8 mouse cellular contexts compared by ENCODE assay signal in the genomic region with DNA sequence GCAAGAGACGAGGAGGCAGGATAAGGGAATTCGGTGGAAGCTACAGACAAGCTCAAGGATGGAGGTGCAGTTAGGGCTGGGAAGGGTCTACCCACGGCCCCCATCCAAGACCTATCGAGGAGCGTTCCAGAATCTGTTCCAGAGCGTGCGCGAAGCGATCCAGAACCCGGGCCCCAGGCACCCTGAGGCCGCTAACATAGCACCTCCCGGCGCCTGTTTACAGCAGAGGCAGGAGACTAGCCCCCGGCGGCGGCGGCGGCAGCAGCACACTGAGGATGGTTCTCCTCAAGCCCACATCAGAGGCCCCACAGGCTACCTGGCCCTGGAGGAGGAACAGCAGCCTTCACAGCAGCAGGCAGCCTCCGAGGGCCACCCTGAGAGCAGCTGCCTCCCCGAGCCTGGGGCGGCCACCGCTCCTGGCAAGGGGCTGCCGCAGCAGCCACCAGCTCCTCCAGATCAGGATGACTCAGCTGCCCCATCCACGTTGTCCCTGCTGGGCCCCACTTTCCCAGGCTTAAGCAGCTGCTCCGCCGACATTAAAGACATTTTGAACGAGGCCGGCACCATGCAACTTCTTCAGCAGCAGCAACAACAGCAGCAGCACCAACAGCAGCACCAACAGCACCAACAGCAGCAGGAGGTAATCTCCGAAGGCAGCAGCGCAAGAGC. TPM values are rescaled to one million over a fixed set of nuclear protein-coding genes. Genes with fewer than 3 reads are reported as not detected.
A peak's percentile ranks its signal among the peaks of the same experiment; 100 is the strongest.
DNase-seq lines count a peak whose midpoint lies in the region; ATAC-seq lines count a peak whose summit lies in the region.
"Had no signal": no experiment of that assay in that cellular context is flagged by ENCODE, and none has a peak within 500 bp of the region (broad histone marks: within the 10 kb centered on the region; RNA-seq: fewer than 3 reads in every experiment).

No protein-coding gene starts in this region.

- H3K9me3 ChIP-seq in embryonic facial prominence, embryonic 10.5 days: no peaks in the 10 kb centered on the region
- H3K9me3 ChIP-seq in heart, embryonic 13.5 days: no peaks in the 10 kb centered on the region; the same call in 1 of the 2 replicates
- H3K9me3 ChIP-seq in kidney, embryonic 14.5 days (ENCODE audit: control insufficient read depth, low read length): no peaks in the 10 kb centered on the region
- H3K9me3 ChIP-seq in midbrain, embryonic 10.5 days (replicated peaks): no peaks in the 10 kb centered on the region
- H3K9me3 ChIP-seq in stomach, embryonic 15.5 days: no peaks in the 10 kb centered on the region

- no peak overlapping the region for H3K27ac ChIP-seq in embryonic facial prominence, embryonic 10.5 days (replicated peaks)
- H3K27ac ChIP-seq in heart, embryonic 13.5 days (replicated peaks): no peak overlapping the region
- no peak overlapping the region for H3K27ac ChIP-seq in kidney, embryonic 14.5 days (ENCODE audit: low read depth, low read length)
- no peak overlapping the region; the same call in 1 of the 2 replicates for H3K27ac ChIP-seq in midbrain, embryonic 10.5 days (replicated peaks)
- H3K27ac ChIP-seq in stomach, embryonic 15.5 days: no peak overlapping the region
- H3K27ac ChIP-seq: macrophage had no signal

- ATAC-seq in heart, embryonic 13.5 days (ENCODE audit: extremely low read depth, insufficient number of reproducible peaks, low FRiP score, low TSS enrichment): no peak
- ATAC-seq in kidney, embryonic 14.5 days (ENCODE audit: low FRiP score, low TSS enrichment): peak; percentile 39; the same call in 1 of the 2 replicates
- no peak for ATAC-seq in stomach, embryonic 15.5 days (ENCODE audit: insufficient read depth, low FRiP score, low read depth)

- H3K4me1 ChIP-seq in embryonic facial prominence, embryonic 10.5 days: peaks cover 15% of the 10 kb centered on the region
- 0 out of 2 replicates have a peak, but pooled peaks cover 7% of the 10 kb centered on the region for H3K4me1 ChIP-seq in heart, embryonic 13.5 days
- no peaks in the 10 kb centered on the region for H3K4me1 ChIP-seq in kidney, embryonic 14.5 days (ENCODE audit: control insufficient read depth, insufficient read depth, low read length)
- H3K4me1 ChIP-seq in midbrain, embryonic 10.5 days: peaks cover 23% of the 10 kb centered on the region
- H3K4me1 ChIP-seq in stomach, embryonic 15.5 days: no peaks in the 10 kb centered on the region

- DNase-seq in CD4-positive helper T cell, adult 2 months (ENCODE audit: low read depth, low spot score): peak; percentile 36
- peak; percentile 9 to 35 for DNase-seq in CD8-positive naive resting alpha-beta T cell, adult 2 months (ENCODE audit: low read depth in 2 of 2, low spot score in 2 of 2)
- DNase-seq in embryonic facial prominence, embryonic 10.5 days (ENCODE audit: low spot score): peak; percentile 46
- DNase-seq in midbrain, embryonic 10.5 days (ENCODE audit: low spot score): peak; percentile 42

- no peak overlapping the region; the same call in 1 of the 2 replicates for H3K9ac ChIP-seq in heart, embryonic 13.5 days
- H3K9ac ChIP-seq in kidney, embryonic 14.5 days (ENCODE audit: low read depth, low read length): peak overlapping the region; percentile 18; the same call in 1 of the 2 replicates
- no peak overlapping the region for H3K9ac ChIP-seq in stomach, embryonic 15.5 days

- 22% methylated on average over 30 of the region's 30 CpGs for WGBS in embryonic facial prominence, embryonic 10.5 days
- 6% methylated on average over 29 of the region's 30 CpGs for WGBS in heart, embryonic 13.5 days
- WGBS in kidney, embryonic 14.5 days: 26% methylated on average over 23 of the region's 30 CpGs
- WGBS in midbrain, embryonic 10.5 days: 22% methylated on average over 30 of the region's 30 CpGs
- 25% methylated on average over 30 of the region's 30 CpGs for WGBS in stomach, embryonic 15.5 days

- H3K27me3 ChIP-seq in embryonic facial prominence, embryonic 10.5 days (replicated peaks; ENCODE audit: low read depth, poor library complexity, severe bottlenecking): peaks cover 73% of the 10 kb centered on the region
- H3K27me3 ChIP-seq in heart, embryonic 13.5 days (replicated peaks): peaks cover 59% of the 10 kb centered on the region
- peaks cover 27% of the 10 kb centered on the region for H3K27me3 ChIP-seq in kidney, embryonic 14.5 days (ENCODE audit: control insufficient read depth, insufficient read depth, low read length)
- peaks cover 72% of the 10 kb centered on the region for H3K27me3 ChIP-seq in midbrain, embryonic 10.5 days (ENCODE audit: low read depth, poor library complexity, severe bottlenecking)
- peaks cover 25% of the 10 kb centered on the region for H3K27me3 ChIP-seq in stomach, embryonic 15.5 days (replicated peaks)

- H3K4me3 ChIP-seq in embryonic facial prominence, embryonic 10.5 days: peak overlapping the region; percentile 54
- H3K4me3 ChIP-seq in heart, embryonic 13.5 days: peak overlapping the region; percentile 48
- peak overlapping the region; percentile 39 for H3K4me3 ChIP-seq in kidney, embryonic 14.5 days (ENCODE audit: low read length)
- H3K4me3 ChIP-seq in midbrain, embryonic 10.5 days: peak overlapping the region; percentile 55
- H3K4me3 ChIP-seq in stomach, embryonic 15.5 days (replicated peaks): peak overlapping the region; percentile 30

- H3K4me2 ChIP-seq in heart, embryonic 13.5 days: peak overlapping the region; percentile 73
- H3K4me2 ChIP-seq in kidney, embryonic 14.5 days (replicated peaks; ENCODE audit: low read depth, low read length): peak overlapping the region; percentile 56
- peak overlapping the region; percentile 58 for H3K4me2 ChIP-seq in stomach, embryonic 15.5 days

- no peaks in the 10 kb centered on the region for H3K36me3 ChIP-seq in embryonic facial prominence, embryonic 10.5 days (replicated peaks)
- H3K36me3 ChIP-seq in heart, embryonic 13.5 days: no peaks in the 10 kb centered on the region
- H3K36me3 ChIP-seq in kidney, embryonic 14.5 days (ENCODE audit: control insufficient read depth, insufficient read depth, low read length): no peaks in the 10 kb centered on the region
- H3K36me3 ChIP-seq in midbrain, embryonic 10.5 days: no peaks in the 10 kb centered on the region
- no peaks in the 10 kb centered on the region for H3K36me3 ChIP-seq in stomach, embryonic 15.5 days

RNA-seq across cellular contexts. Expression of a gene that starts 1.3 kb away (rescaled TPM):
- 0.03 and 0.05 TPM in 2 replicates for polyA plus RNA-seq in embryonic facial prominence, embryonic 10.5 days (2016; fragmentation: Nextera tagmentation; extraction: Ambion mirVana)
- polyA plus RNA-seq in heart, embryonic 13.5 days (2015; fragmentation: Nextera tagmentation; extraction: Ambion mirVana): 0.11 and 0.12 TPM in 2 replicates
- polyA plus RNA-seq in kidney, embryonic 14.5 days (2014; fragmentation: Nextera tagmentation; extraction: Ambion mirVana): 0.83 and 0.95 TPM in 2 replicates
- polyA plus RNA-seq in midbrain, embryonic 10.5 days (2016; fragmentation: Nextera tagmentation; extraction: Ambion mirVana): 0.05 TPM in 2 replicates
- polyA plus RNA-seq in stomach, embryonic 15.5 days (2015; fragmentation: Nextera tagmentation; extraction: Ambion mirVana): 0.39 and 0.42 TPM in 2 replicates
- polyA plus RNA-seq: macrophage had no signal
